Mouse (Mus musculus) ES-E14 (cell line): ENCODE results near the gene Bnip1.

Source experiments
- CHD2 ChIP-seq: IDR thresholded peaks from 2 replicates; pipeline ENCODE4 v1.6.1; 2014; ENCODE audit warnings: mild to moderate bottlenecking, low read depth, low read length, inconsistent platforms
- MAFK ChIP-seq: IDR thresholded peaks from 2 replicates; pipeline ENCODE4 v1.6.1; 2014; ENCODE audit warnings: mild to moderate bottlenecking, low read depth, low read length, inconsistent platforms; ENCODE audit not compliant: insufficient read depth
- ZC3H11A ChIP-seq: IDR thresholded peaks from 2 replicates; pipeline ENCODE4 v1.6.1; 2012; ENCODE audit warnings: low read depth, mild to moderate bottlenecking, inconsistent platforms, low read length, borderline replicate concordance

GRCm38 (mm10) chr17:26753476-26753875 is 27.4 kb upstream of the Bnip1 start:
- TF ChIP-seq MAFK = no peak
- TF ChIP-seq CHD2 = no peak
- TF ChIP-seq ZC3H11A = no peak
